Mouse (Mus musculus): ENCODE measurements around the gene Ism1. TPM values are rescaled to one million over a fixed set of nuclear protein-coding genes. Genes with fewer than 3 reads are reported as not detected.

Ism1 gene
- polyA plus RNA-seq (2012; rRNA removed), result 0.41 and 0.45 TPM in 2 replicates

GRCm38 (mm10) chr2:139677809-139678274 is at the start of gene Ism1:
Ism1 (plus strand) TSS chr2:139678178.
- DNase-seq (ENCODE audit: low read depth, low spot score), result no peak
- WGBS, result under 1% methylated on average over 38 of the region's 39 CpGs

- no peak for DNase-seq (ENCODE audit: low read depth, low spot score)
- 22% methylated on average over 4 of the region's 4 CpGs for WGBS
These were observed 49.2 kb upstream of the Ism1 start for GRCm38 (mm10) chr2:139628731-139629130.

GRCm38 (mm10) chr2:139629653-139630052 is 48.3 kb upstream of the Ism1 start:
- WGBS, result 91% methylated on average over 3 of the region's 3 CpGs
- DNase-seq (ENCODE audit: low read depth, low spot score), result no peak

GRCm38 (mm10) chr2:139634506-139634905 is 43.5 kb upstream of the Ism1 start:
- no peak for DNase-seq (ENCODE audit: low read depth, low spot score)
- 52% methylated on average over 4 of the region's 4 CpGs for WGBS

- 46% methylated on average over 2 of the region's 2 CpGs for WGBS
- DNase-seq (ENCODE audit: low read depth, low spot score), result no peak
These were observed 40.1 kb upstream of the Ism1 start for GRCm38 (mm10) chr2:139637861-139638260.

- 32% methylated on average over 7 of the region's 7 CpGs for WGBS
- DNase-seq (ENCODE audit: low read depth, low spot score), result no peak
These were observed 36.1 kb upstream of the Ism1 start for GRCm38 (mm10) chr2:139641757-139642385.

- no peak for DNase-seq (ENCODE audit: low read depth, low spot score)
- 67% methylated on average over 3 of the region's 3 CpGs for WGBS
These were observed 28.5 kb upstream of the Ism1 start for GRCm38 (mm10) chr2:139649518-139649917.

- DNase-seq (ENCODE audit: low read depth, low spot score), result no peak
- 23% methylated on average over 4 of the region's 4 CpGs for WGBS
These were observed 21.2 kb upstream of the Ism1 start for GRCm38 (mm10) chr2:139656750-139657149.

GRCm38 (mm10) chr2:139671838-139672237 is 6.1 kb upstream of the Ism1 start:
- DNase-seq (ENCODE audit: low read depth, low spot score), result no peak
- 76% methylated on average over 3 of the region's 3 CpGs for WGBS

GRCm38 (mm10) chr2:139672371-139672770 is 5.6 kb upstream of the Ism1 start:
- WGBS, result 54% methylated on average over 2 of the region's 2 CpGs
- no peak for DNase-seq (ENCODE audit: low read depth, low spot score)

- DNase-seq (ENCODE audit: low read depth, low spot score), result no peak
- WGBS, result 1% methylated on average over 52 of the region's 52 CpGs
These were observed 764 bp upstream of the Ism1 start for GRCm38 (mm10) chr2:139677065-139677762.

- WGBS, result 2% methylated on average over 81 of the region's 84 CpGs
- no peak for DNase-seq (ENCODE audit: low read depth, low spot score)
These were observed 530 bp downstream of the Ism1 start for GRCm38 (mm10) chr2:139678275-139679140.

GRCm38 (mm10) chr2:139682540-139682939 is 4.6 kb downstream of the Ism1 start:
- no peak for DNase-seq (ENCODE audit: low read depth, low spot score)
- 66% methylated on average over 3 of the region's 3 CpGs for WGBS

- WGBS, result 89% methylated on average over 1 of the region's 1 CpGs
- no peak for DNase-seq (ENCODE audit: low read depth, low spot score)
These were observed 11.5 kb downstream of the Ism1 start for GRCm38 (mm10) chr2:139689442-139690003.

- DNase-seq (ENCODE audit: low read depth, low spot score), result no peak
- 64% methylated on average over 3 of the region's 3 CpGs for WGBS
These were observed 15.5 kb downstream of the Ism1 start for GRCm38 (mm10) chr2:139693521-139693920.

GRCm38 (mm10) chr2:139694638-139695037 is 16.7 kb downstream of the Ism1 start:
- 71% methylated on average over 5 of the region's 5 CpGs for WGBS
- no peak for DNase-seq (ENCODE audit: low read depth, low spot score)

GRCm38 (mm10) chr2:139696578-139696977 is 18.6 kb downstream of the Ism1 start:
- 37% methylated on average over 2 of the region's 2 CpGs for WGBS
- DNase-seq (ENCODE audit: low read depth, low spot score), result no peak

- 50% methylated on average over 1 of the region's 1 CpGs for WGBS
- DNase-seq (ENCODE audit: low read depth, low spot score), result no peak
These were observed 22.6 kb downstream of the Ism1 start for GRCm38 (mm10) chr2:139700609-139701008.

- 28% methylated on average over 3 of the region's 3 CpGs for WGBS
- DNase-seq (ENCODE audit: low read depth, low spot score), result no peak
These were observed 27.0 kb downstream of the Ism1 start for GRCm38 (mm10) chr2:139704951-139705350.

Measured in large intestine, adult 2 months (tissue).